Mouse (Mus musculus) 3134 (cell line): ENCODE data around the gene Zfp65.
"Not testable (repeated sequence)": the region's sequence is repeated elsewhere in the genome, so short reads cannot be mapped to it uniquely, and the experiment has no call there.

Experiments
- DNase-seq: peaks from one replicate; pipeline ENCODE4 v3.0.0-alpha.2; 2011; ENCODE audit warnings: low spot score; ENCODE audit not compliant: insufficient read length; ENCODE audit errors: extremely low read depth

Gene Zfp65

DNA sequence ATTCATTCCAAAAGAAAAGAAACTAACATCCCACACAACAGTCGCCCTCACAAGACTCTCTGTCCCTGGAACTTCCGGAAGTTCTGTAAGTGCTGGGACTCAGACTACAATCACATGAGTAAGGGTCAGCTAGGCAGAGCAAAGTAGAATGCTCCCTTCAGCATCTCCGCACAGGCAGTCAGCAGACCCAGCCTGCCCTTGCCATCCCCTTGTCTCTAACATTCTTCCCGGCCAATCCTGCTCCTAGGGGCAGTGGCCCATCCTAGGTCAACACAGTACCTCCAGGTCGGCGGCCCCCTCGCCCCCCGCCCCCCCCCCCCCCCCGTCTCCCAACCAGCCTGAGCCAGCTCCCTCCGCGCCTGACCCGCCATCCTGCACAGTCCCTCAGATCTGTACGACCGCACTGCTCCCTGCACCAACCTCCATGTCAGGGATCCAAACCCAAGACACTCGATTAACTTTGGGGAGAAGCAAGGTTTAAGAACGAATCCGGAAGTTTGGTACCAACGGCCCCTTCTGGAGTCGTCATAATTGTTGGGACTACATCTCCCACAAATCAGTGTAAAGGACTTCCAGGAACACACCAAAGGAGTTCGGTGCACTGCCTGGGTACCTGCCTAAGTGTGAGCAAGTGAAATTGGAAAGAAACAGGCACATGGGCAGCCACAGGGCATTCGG lies at the start of gene Zfp65:
Zfp65 (minus strand) TSS at position 533 of the 678 bp plus-strand sequence.
- peak; percentile 42 for DNase-seq

DNA sequence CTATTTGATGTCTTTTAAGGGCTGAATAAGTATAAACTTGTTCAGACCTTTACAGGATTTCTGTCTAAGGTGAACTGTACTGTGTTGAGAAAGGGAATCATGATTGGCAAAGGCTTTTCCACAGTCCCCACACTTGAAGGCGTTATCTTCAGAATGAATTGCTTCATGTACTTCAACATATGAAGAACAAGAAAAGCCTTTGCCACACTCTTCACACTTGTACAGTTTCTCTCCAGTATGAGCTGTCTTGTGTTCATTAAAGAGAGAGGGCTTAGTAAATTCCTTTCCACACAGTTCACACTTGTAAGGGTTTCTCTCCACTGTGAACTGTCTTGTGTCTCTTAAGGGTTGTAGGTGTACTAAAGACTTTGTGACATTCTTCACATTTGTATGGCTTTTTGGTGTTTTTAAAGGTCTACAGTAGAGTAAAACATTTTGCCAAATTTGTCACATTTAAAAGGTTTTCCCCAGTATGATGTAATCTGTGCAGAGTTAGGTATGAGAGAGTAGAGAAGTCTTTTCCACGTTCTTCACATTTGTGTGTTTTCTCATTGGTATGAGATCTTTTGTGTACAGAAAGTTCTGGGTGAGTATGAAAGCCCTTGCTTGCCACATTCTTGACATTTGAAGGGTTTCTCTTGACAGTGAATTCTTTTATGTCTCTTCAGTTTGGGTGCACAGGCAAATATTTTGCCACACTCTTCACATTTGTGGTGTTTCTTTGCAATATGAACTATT lies 34.2 kb upstream of the Zfp65 start:
- no peak for DNase-seq

GRCm38 (mm10) chr13:67759966-67760365 lies 31.0 kb upstream of the Zfp65 start:
- DNase-seq: peak; percentile 23

- no peak for DNase-seq
Measured at GRCm38 (mm10) chr13:67755761-67756160, 26.8 kb upstream of the Zfp65 start.

DNA sequence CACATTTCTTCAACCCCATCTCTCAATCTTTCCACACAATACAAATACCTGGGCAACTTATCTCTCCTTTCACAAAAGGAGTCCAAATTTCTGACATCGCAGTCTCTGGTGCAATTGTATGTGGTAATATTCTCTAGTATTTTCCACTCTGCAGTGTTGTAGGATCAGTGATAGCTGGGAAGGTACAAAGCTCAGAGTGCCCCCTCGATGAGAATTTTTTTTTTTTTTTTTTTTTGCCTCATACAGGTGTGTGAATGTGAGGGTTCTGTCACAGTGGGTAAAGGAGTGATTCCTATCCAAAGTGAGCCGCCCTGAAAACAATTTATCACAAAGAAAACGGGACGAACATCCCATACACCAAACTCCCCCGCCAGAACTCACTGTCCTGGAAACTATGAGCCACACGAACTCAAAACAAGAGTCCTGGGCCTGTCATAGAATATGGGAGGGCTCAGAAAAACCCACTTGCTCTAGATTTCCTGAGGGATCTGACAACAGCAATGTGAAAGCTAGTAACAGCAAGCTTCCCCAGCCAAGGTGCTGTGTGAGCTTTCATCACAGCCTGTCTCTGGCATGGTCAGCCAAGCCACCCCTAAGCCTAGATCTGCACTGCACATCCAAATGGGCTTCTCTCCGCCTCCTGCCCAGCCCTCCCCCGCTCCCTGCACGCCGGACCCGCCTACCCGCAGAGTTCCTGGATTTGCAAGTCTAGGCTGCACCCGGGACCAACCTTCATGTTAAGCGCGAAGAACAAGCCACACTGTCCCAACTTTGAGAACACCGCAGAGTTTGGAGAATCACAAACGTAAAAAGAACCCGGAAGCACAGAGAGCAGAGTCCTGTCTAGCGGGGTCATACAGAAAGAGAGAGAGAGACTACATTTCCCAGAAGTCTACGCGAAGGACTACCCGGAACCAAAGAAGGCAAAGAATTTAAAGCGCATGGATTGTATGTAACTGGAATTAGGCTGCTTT lies 25.6 kb upstream of the Zfp65 start, which contains the start of gene Zfp85:
Zfp85 (minus strand) TSS at position 896 of the 974 bp plus-strand sequence.
- peak; percentile 77 for DNase-seq

GRCm38 (mm10) chr13:67743896-67744295 lies 14.9 kb upstream of the Zfp65 start:
- no peak for DNase-seq

DNA sequence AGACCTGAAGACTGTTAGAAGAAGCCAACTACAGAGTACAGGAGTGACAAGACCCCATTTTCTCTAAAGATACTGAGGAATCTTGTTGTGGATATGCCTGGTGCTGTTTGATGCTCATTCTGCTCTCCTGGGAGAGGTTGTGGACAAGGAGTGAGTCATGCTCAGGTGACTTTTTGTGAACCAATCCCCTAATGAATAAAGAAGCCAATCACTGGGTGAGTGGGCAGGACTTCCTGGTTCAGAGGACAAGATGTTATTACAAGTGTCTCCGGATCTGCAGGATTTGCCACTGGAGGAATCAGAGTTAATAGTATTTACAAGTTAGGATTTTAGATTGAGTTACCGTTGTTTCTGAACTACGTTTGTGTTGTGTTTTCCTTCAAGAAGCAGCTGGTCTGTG lies 14.0 kb upstream of the Zfp65 start:
- DNase-seq: no peak

- not testable (repeated sequence) for DNase-seq
Measured at GRCm38 (mm10) chr13:67734391-67734790, 5.4 kb upstream of the Zfp65 start.

GRCm38 (mm10) chr13:67729441-67729840 lies 468 bp upstream of the Zfp65 start:
- not testable (repeated sequence) for DNase-seq

DNA sequence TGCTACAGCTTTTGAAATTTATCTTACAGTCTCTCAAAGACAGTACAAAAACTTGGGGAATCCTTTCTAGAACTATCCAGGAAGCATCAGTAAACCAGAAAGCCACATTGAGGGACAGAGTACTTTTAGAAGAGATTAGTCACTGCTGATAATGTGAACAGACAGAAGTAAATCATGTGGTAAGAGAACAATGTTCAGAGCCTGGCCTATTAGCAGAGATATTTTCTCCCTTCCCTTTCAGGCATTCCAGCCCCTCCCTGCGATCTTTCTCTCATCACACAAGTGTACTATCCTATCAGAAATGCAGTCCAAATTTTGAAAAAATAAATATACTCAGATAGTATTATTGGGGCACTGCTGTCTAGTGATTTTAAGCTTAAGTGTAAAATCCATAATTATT lies 867 bp downstream of the Zfp65 start:
- DNase-seq: no peak

DNA sequence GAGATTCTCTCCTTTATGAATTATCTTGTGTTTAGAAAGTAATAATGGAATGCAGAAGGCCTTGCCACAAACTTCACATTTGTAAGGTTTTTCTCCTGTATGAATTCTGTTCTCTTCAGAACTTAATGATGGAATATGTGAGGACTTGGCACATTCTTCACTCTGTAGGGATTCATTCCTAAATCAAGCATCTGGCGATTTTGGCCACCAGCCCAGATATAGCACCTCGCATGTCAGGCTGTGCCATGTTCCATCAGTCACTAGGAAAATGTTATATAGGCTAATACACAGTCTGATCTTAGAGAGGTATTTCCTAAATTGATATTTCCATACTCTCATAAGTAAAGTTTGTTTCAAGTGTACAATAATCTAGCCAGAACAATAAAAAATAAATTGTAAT lies 3.6 kb downstream of the Zfp65 start:
- DNase-seq: not testable (repeated sequence)

GRCm38 (mm10) chr13:67723848-67724479 lies 5.0 kb downstream of the Zfp65 start:
- DNase-seq: peak; percentile 82

- DNase-seq: no peak
Measured at GRCm38 (mm10) chr13:67686971-67687370, 42.0 kb downstream of the Zfp65 start, which contains the start of gene Zfp738. Zfp738 (minus strand) TSS chr13:67687071.

DNA sequence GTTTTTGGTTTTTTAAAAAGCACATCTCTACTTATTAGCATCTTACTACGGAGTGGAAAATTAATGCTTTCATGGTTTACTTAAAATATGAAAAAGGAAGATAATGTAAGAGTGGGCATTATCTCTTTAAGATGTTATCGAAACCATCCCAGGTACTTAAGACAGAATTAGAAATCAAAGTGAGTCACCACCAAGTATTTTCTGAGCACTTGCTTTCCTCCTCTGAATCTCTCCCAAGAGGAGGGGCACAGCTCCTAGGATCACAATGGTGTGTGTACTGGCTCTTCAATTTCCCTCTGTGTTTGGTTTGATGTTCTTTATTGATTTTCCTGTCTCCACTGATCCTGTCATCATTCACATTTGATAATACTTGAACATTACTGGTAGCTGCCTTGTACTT lies 45.1 kb downstream of the Zfp65 start:
- not testable (repeated sequence) for DNase-seq

DNA sequence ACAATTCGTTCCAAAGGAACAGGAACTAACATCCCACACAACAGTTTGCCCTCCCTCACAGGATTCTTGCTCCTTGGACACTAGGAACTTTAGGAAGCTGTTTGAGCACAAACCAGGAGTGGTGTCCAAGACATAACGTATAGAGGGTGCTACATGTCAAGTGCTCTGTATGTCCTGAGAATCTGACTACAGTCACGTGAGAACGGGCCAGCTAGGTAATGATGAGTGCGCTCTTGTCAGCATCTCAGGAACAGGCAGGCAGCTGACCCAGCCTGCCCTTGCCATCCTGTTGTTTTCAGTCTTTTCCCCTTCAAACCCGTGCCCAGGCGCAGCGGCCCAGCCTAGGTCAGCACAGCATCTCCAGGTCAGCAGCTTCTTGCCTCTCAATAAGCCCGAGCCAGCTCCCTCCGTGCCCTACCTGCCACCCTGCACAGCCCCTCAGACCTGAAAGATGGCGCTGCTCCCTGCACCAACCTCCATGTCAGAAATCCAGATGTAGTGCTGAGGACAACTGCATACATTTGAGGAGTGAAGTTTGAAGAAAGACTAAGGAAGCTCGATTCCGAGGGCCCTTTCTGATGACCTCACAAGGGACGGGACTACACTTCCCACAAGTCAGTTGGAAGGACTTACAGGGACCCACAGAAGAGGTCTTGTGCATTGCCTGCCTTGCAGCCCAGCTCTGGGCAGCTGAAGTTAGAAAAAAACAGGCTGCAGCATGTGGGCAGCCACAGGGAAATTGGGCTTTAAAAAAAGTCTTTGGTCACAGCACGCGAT lies 45.8 kb downstream of the Zfp65 start:
- peak; percentile 76 for DNase-seq

DNA sequence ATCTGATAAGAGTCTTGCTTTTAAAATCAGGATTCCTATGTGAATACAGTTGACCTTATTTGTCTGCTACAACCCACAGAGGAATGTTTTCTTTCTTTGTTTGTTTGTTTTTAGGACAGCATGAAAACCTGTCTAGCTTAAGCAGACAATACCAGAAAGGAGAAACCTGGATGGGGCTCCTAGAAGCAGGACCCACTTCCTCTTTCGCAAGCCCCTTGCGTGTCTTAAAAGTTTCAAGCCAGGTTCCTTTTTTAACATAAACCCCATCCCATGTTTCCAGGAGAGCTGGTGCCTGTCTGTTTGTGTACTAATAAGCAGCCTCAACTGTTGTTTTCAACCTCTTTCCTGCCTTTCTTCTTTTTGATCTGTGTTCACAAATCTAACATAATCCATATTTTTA lies 54.1 kb downstream of the Zfp65 start:
- no peak for DNase-seq
